Mouse (Mus musculus): ENCODE data around the gene Srp54b. TPM values are rescaled to one million over a fixed set of nuclear protein-coding genes. Genes with fewer than 3 reads are reported as not detected.
"Not testable (repeated sequence)": the region's sequence is repeated elsewhere in the genome, so short reads cannot be mapped to it uniquely, and the experiment has no call there.

Gene Srp54b
- polyA plus RNA-seq, 1 experiment from 2014 or later = 9.6 TPM

- no CpG with 5 or more reads among the region's 25 CpGs for WGBS (ENCODE audit: missing documents)
- H3K4me3 ChIP-seq (ENCODE audit: inconsistent target) = peak overlapping the region; percentile 20; the same call in 1 of the 2 replicates
- not testable (repeated sequence) for H3K36me3 ChIP-seq (ENCODE audit: inconsistent target); H3K79me2 ChIP-seq (ENCODE audit: inconsistent target); H3K27ac ChIP-seq
Observed at GRCm38 (mm10) chr12:55230520-55230861, 75.6 kb downstream of the Srp54b start.

Other genes starting within 250 kb of the Srp54b start
- not detected in 3 replicates for gene Gm20403, start 168.6 kb upstream of the Srp54b start, polyA plus RNA-seq (2018)
- gene Baz1a, start 140.8 kb upstream of the Srp54b start, polyA plus RNA-seq (2018) = 18.5 to 21.9 TPM (median 20.9 TPM) in 3 replicates
- gene 2700097O09Rik, start 75.0 kb upstream of the Srp54b start, polyA plus RNA-seq (2018) = 3.6 to 6.1 TPM (median 4.8 TPM) in 3 replicates
- gene Srp54a, start 74.8 kb upstream of the Srp54b start, polyA plus RNA-seq (2018) = 46.9 to 246 TPM (median 50.9 TPM) in 3 replicates
- 24.9 to 76.5 TPM (median 28.7 TPM) in 3 replicates for gene Fam177a, start 30.6 kb upstream of the Srp54b start, polyA plus RNA-seq (2018)
- gene 1700047I17Rik2, start 44.5 kb downstream of the Srp54b start, polyA plus RNA-seq (2018) = not detected in 3 replicates
- gene Srp54c, start 75.1 kb downstream of the Srp54b start, polyA plus RNA-seq (2018) = 35.3 to 70.0 TPM (median 44.2 TPM) in 3 replicates
- gene 1110008L16Rik, start 144.5 kb downstream of the Srp54b start, polyA plus RNA-seq (2018) = 7.0 to 7.9 TPM (median 7.4 TPM) in 3 replicates
- 9.6 to 11.8 TPM (median 10.6 TPM) in 3 replicates for gene Ppp2r3c, start 147.9 kb downstream of the Srp54b start, polyA plus RNA-seq (2018)
- gene Psma6, start 229.1 kb downstream of the Srp54b start, polyA plus RNA-seq (2018) = 135 to 267 TPM (median 190 TPM) in 3 replicates

Data from macrophage (primary cell).